ENCODE assay signal across 8 mouse cellular contexts in the genomic region with DNA sequence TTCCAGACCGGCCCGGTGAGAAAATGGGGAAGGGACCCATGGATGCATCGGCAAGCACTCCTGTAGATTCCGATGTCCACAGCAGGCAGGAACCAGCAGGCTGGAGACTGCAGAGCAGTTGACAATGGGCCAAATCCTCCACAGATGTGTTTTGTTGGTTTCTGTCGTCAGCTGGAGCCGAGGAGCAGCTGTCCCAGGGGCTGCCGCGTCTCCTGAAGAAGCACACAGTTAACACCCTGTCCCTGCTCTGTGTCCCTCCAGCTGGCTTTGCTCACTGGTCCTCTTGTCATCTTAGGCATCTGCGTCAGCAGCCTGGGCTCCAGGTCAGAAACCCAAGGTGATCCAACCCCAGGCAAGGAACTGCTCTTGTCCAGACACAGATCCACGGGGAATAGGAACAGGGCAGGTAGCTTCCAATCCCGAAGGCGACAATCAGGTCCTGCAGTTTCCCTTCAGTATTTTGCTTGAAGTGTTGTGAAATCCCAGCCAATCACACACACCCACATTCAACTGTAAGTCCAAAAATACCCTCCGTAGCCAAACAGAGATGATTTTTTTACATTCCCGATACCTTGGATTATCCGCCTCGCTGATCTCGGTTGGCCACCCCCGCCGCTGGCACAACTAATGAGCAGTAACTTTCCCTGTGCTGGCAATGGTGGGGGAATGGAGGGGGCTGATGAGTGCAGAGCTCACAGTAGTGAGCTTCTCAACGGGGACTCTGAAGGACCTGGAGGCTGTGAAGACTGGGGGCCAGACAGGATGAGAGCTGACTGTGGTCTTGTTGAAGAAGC.
DNase-seq lines count a peak whose midpoint lies in the region; ATAC-seq and TF ChIP-seq lines count a peak whose summit lies in the region.
"Had no signal": no experiment of that assay in that cellular context is flagged by ENCODE, and none has a peak within 500 bp of the region (broad histone marks: within the 10 kb centered on the region; RNA-seq: fewer than 3 reads in every experiment).

No protein-coding gene starts in this region.

- H3K4me2 ChIP-seq in midbrain, postnatal 0 days (ENCODE audit: low read depth, low read length, poor library complexity, severe bottlenecking) = no peak overlapping the region
- no peak overlapping the region for H3K4me2 ChIP-seq in midbrain, embryonic 13.5 days (replicated peaks)
- H3K4me2 ChIP-seq in heart, embryonic 13.5 days = peak overlapping the region; percentile 36
- peak overlapping the region; percentile 34 for H3K4me2 ChIP-seq in kidney, postnatal 0 days (ENCODE audit: low read length)
- H3K4me2 ChIP-seq in stomach, postnatal 0 days (replicated peaks; ENCODE audit: low read depth) = 0 out of 2 replicates have a peak overlapping the region, but pooled peaks have one; percentile 3
- no peak overlapping the region for H3K4me2 ChIP-seq in liver, embryonic 11.5 days

- no peak overlapping the region for H3K27ac ChIP-seq in midbrain, postnatal 0 days (ENCODE audit: low read depth, low read length)
- no peak overlapping the region for H3K27ac ChIP-seq in midbrain, embryonic 13.5 days
- no peak overlapping the region for H3K27ac ChIP-seq in heart, embryonic 13.5 days (replicated peaks)
- no peak overlapping the region for H3K27ac ChIP-seq in kidney, postnatal 0 days
- H3K27ac ChIP-seq in stomach, postnatal 0 days (replicated peaks) = no peak overlapping the region
- no peak overlapping the region for H3K27ac ChIP-seq in liver, embryonic 11.5 days (ENCODE audit: low read depth, low read length)
- H3K27ac ChIP-seq: macrophage had no signal

- H3K9me3 ChIP-seq in midbrain, postnatal 0 days (ENCODE audit: low read length) = no peaks in the 10 kb centered on the region
- H3K9me3 ChIP-seq in midbrain, embryonic 13.5 days = no peaks in the 10 kb centered on the region
- no peaks in the 10 kb centered on the region for H3K9me3 ChIP-seq in heart, embryonic 13.5 days
- no peaks in the 10 kb centered on the region for H3K9me3 ChIP-seq in kidney, postnatal 0 days (replicated peaks; ENCODE audit: low read length)
- no peaks in the 10 kb centered on the region for H3K9me3 ChIP-seq in stomach, postnatal 0 days (ENCODE audit: control insufficient read depth, low read length)
- no peaks in the 10 kb centered on the region for H3K9me3 ChIP-seq in liver, embryonic 11.5 days (ENCODE audit: control insufficient read depth, low read length)

- no peak for TF ChIP-seq EP300 in stomach, postnatal 0 days (optimal IDR thresholded peaks at IDR 0.05)

- H3K36me3 ChIP-seq in midbrain, postnatal 0 days (ENCODE audit: insufficient read depth, low read length) = no peaks in the 10 kb centered on the region
- no peaks in the 10 kb centered on the region for H3K36me3 ChIP-seq in midbrain, embryonic 13.5 days
- H3K36me3 ChIP-seq in heart, embryonic 13.5 days = no peaks in the 10 kb centered on the region
- H3K36me3 ChIP-seq in kidney, postnatal 0 days (ENCODE audit: insufficient read depth, low read length) = no peaks in the 10 kb centered on the region
- no peaks in the 10 kb centered on the region for H3K36me3 ChIP-seq in stomach, postnatal 0 days (ENCODE audit: control insufficient read depth, insufficient read depth, low read length)
- H3K36me3 ChIP-seq in liver, embryonic 11.5 days (ENCODE audit: control insufficient read depth, insufficient read depth, low read length) = no peaks in the 10 kb centered on the region

- no peak overlapping the region for H3K9ac ChIP-seq in midbrain, postnatal 0 days (replicated peaks; ENCODE audit: low read length, poor library complexity, severe bottlenecking)
- H3K9ac ChIP-seq in midbrain, embryonic 13.5 days (replicated peaks) = no peak overlapping the region
- H3K9ac ChIP-seq in heart, embryonic 13.5 days = no peak overlapping the region
- H3K9ac ChIP-seq in kidney, postnatal 0 days (ENCODE audit: low read depth, low read length) = no peak overlapping the region
- H3K9ac ChIP-seq in stomach, postnatal 0 days (ENCODE audit: low read length) = no peak overlapping the region
- no peak overlapping the region for H3K9ac ChIP-seq in liver, embryonic 11.5 days (ENCODE audit: low read depth, low read length)

- no peak; the same call in 1 of the 2 replicates for ATAC-seq in midbrain, postnatal 0 days (ENCODE audit: low FRiP score)
- ATAC-seq in midbrain, embryonic 13.5 days = no peak
- peak; percentile 28; the same call in 1 of the 2 replicates for ATAC-seq in heart, embryonic 13.5 days (ENCODE audit: extremely low read depth, insufficient number of reproducible peaks, low FRiP score, low TSS enrichment)
- peak; percentile 19; the same call in 1 of the 2 replicates for ATAC-seq in kidney, postnatal 0 days (replicated peaks; ENCODE audit: low FRiP score, low read depth)
- ATAC-seq in stomach, postnatal 0 days (ENCODE audit: low FRiP score, low TSS enrichment) = peak; percentile 21; the same call in 1 of the 2 replicates
- ATAC-seq in liver, embryonic 11.5 days (replicated peaks; ENCODE audit: low FRiP score) = no peak

- 40% methylated on average over 20 of the region's 20 CpGs for WGBS in midbrain, postnatal 0 days
- 52% methylated on average over 20 of the region's 20 CpGs for WGBS in midbrain, embryonic 13.5 days
- WGBS in heart, embryonic 13.5 days = 42% methylated on average over 20 of the region's 20 CpGs
- WGBS in kidney, postnatal 0 days = 33% methylated on average over 20 of the region's 20 CpGs
- 43% methylated on average over 20 of the region's 20 CpGs for WGBS in stomach, postnatal 0 days
- WGBS in liver, embryonic 11.5 days = 73% methylated on average over 20 of the region's 20 CpGs

- peak; percentile 58 for DNase-seq in midbrain, postnatal 0 days (ENCODE audit: low spot score)
- peak; percentile 61 for DNase-seq in kidney, postnatal 0 days (ENCODE audit: low spot score)
- DNase-seq in stomach, postnatal 0 days (ENCODE audit: low spot score) = peak; percentile 22
- no peak for DNase-seq in liver, embryonic 11.5 days (ENCODE audit: low spot score)
- DNase-seq in cerebellum, postnatal 36 days = no peak

- H3K4me1 ChIP-seq in midbrain, postnatal 0 days (ENCODE audit: insufficient read depth, low read length) = 0 out of 2 replicates have a peak, but pooled peaks cover 3% of the 10 kb centered on the region
- H3K4me1 ChIP-seq in midbrain, embryonic 13.5 days (replicated peaks) = peaks cover 83% of the 10 kb centered on the region
- peaks cover 34% of the 10 kb centered on the region for H3K4me1 ChIP-seq in heart, embryonic 13.5 days
- H3K4me1 ChIP-seq in kidney, postnatal 0 days (replicated peaks; ENCODE audit: insufficient read depth, low read length) = peaks cover 12% of the 10 kb centered on the region; the same call in 1 of the 2 replicates
- no peaks in the 10 kb centered on the region for H3K4me1 ChIP-seq in stomach, postnatal 0 days (replicated peaks; ENCODE audit: control insufficient read depth, insufficient read depth)
- H3K4me1 ChIP-seq in liver, embryonic 11.5 days (replicated peaks; ENCODE audit: control insufficient read depth, insufficient read depth, low read length) = no peaks in the 10 kb centered on the region

- TF ChIP-seq CTCF in midbrain, postnatal 0 days (IDR thresholded peaks at IDR 0.05) = no peak
- TF ChIP-seq CTCF in kidney, postnatal 0 days (IDR thresholded peaks at IDR 0.05; ENCODE audit: low read depth) = no peak
- TF ChIP-seq CTCF in stomach, postnatal 0 days (IDR thresholded peaks at IDR 0.05; ENCODE audit: low read depth) = no peak

- no peaks in the 10 kb centered on the region for H3K27me3 ChIP-seq in midbrain, postnatal 0 days (ENCODE audit: insufficient read depth, low read length)
- H3K27me3 ChIP-seq in midbrain, embryonic 13.5 days = no peaks in the 10 kb centered on the region
- peaks cover 69% of the 10 kb centered on the region for H3K27me3 ChIP-seq in heart, embryonic 13.5 days (replicated peaks)
- H3K27me3 ChIP-seq in kidney, postnatal 0 days (ENCODE audit: insufficient read depth, low read length) = no peaks in the 10 kb centered on the region
- H3K27me3 ChIP-seq in stomach, postnatal 0 days (ENCODE audit: control insufficient read depth, insufficient read depth, low read length) = no peaks in the 10 kb centered on the region
- peaks cover 5% of the 10 kb centered on the region for H3K27me3 ChIP-seq in liver, embryonic 11.5 days (replicated peaks; ENCODE audit: control insufficient read depth, insufficient read depth, low read length)

- H3K4me3 ChIP-seq in midbrain, postnatal 0 days (ENCODE audit: low read depth, low read length) = no peak overlapping the region
- H3K4me3 ChIP-seq in midbrain, embryonic 13.5 days (replicated peaks) = no peak overlapping the region
- H3K4me3 ChIP-seq in heart, embryonic 13.5 days = no peak overlapping the region
- no peak overlapping the region for H3K4me3 ChIP-seq in kidney, postnatal 0 days (replicated peaks; ENCODE audit: low read depth, low read length)
- no peak overlapping the region for H3K4me3 ChIP-seq in stomach, postnatal 0 days (ENCODE audit: low read depth, low read length)
- no peak overlapping the region for H3K4me3 ChIP-seq in liver, embryonic 11.5 days (ENCODE audit: low read depth, low read length)

Comparison
In these comparisons a context has a peak if more than half of its experiments do, and no peak if none do; other contexts are left out.
1. ATAC-seq: peak in heart, embryonic 13.5 days (single experiment), kidney, postnatal 0 days (single experiment) and stomach, postnatal 0 days (single experiment); none in midbrain, postnatal 0 days (single experiment), midbrain, embryonic 13.5 days (single experiment) and liver, embryonic 11.5 days (single experiment).
2. DNase-seq: peak in midbrain, postnatal 0 days (single experiment), kidney, postnatal 0 days (single experiment) and stomach, postnatal 0 days (single experiment); none in liver, embryonic 11.5 days (single experiment) and cerebellum, postnatal 36 days (0 of 2).
3. H3K4me2 ChIP-seq: peak in heart, embryonic 13.5 days (single experiment), kidney, postnatal 0 days (single experiment) and stomach, postnatal 0 days (single experiment); none in midbrain, postnatal 0 days (single experiment), midbrain, embryonic 13.5 days (single experiment) and liver, embryonic 11.5 days (single experiment).